Mouse (Mus musculus) embryonic facial prominence, embryonic 15.5 days (tissue): Measurements from ENCODE around the gene Pilrb2. TPM values are rescaled to one million over a fixed set of nuclear protein-coding genes. Genes with fewer than 3 reads are reported as not detected.
"Not testable (repeated sequence)": the region's sequence is repeated elsewhere in the genome, so short reads cannot be mapped to it uniquely, and the experiment has no call there.

Experiments
- ATAC-seq: fragments of 200-750 bp; cut with Nextera tagmentation; 2 replicates; pipeline ENCODE4 v1.8.0; 2017; ENCODE audit warnings: low read depth, moderate TSS enrichment; ENCODE audit not compliant: insufficient number of reproducible peaks, low FRiP score, low TSS enrichment
- H3K27ac ChIP-seq: fragments of 300-500 bp; sonication (generic); replicated peaks from 2 replicates; pipeline ENCODE4 v1.5.1; 2015; ENCODE audit warnings: mild to moderate bottlenecking, inconsistent platforms
- H3K27me3 ChIP-seq: fragments of 300-500 bp; sonication (generic); 2 replicates; pipeline ENCODE4 v1.6.1; 2015; ENCODE audit warnings: inconsistent platforms
- H3K36me3 ChIP-seq: fragments of 300-500 bp; sonication (generic); 2 replicates; pipeline ENCODE4 v1.6.1; 2015; ENCODE audit warnings: mild to moderate bottlenecking, inconsistent platforms
- H3K4me1 ChIP-seq: fragments of 300-500 bp; sonication (generic); 2 replicates; pipeline ENCODE4 v1.6.1; 2015; ENCODE audit warnings: inconsistent platforms
- H3K4me2 ChIP-seq: fragments of 300-500 bp; sonication (generic); replicated peaks from 2 replicates; pipeline ENCODE4 v1.6.1; 2015; ENCODE audit warnings: mild to moderate bottlenecking, inconsistent platforms
- H3K4me3 ChIP-seq: fragments of 300-500 bp; sonication (generic); replicated peaks from 2 replicates; pipeline ENCODE4 v1.5.1; 2015; ENCODE audit warnings: mild to moderate bottlenecking, inconsistent platforms
- H3K9ac ChIP-seq: fragments of 300-500 bp; sonication (generic); 2 replicates; pipeline ENCODE4 v1.6.1; 2015; ENCODE audit warnings: inconsistent platforms
- H3K9me3 ChIP-seq: fragments of 300-500 bp; sonication (generic); replicated peaks from 2 replicates; pipeline ENCODE4 v1.6.1; 2016; ENCODE audit warnings: inconsistent platforms
- WGBS: fragments of 180-500 bp; shearing (Covaris S2); methylation state at CpG from one replicate; pipeline ENCODE4 v1.1.7; 2015; 5-methylcytosine and 5-hydroxymethylcytosine counted together
- polyA plus RNA-seq: library from polyadenylated mRNA; unstranded; fragments of >200 nt; fragmentation: Nextera tagmentation; extraction: Ambion mirVana; gene quantifications from 2 replicates; pipeline ENCODE4 v1.2.1, GENCODE M21; 2015

Pilrb2 gene
- polyA plus RNA-seq, 1 experiment from 2014 or later: 0.39 TPM

GRCm38 (mm10) chr5:137872381-137872702 is 727 bp upstream of the Pilrb2 start:
- H3K36me3 ChIP-seq, H3K27me3 ChIP-seq, H3K27ac ChIP-seq, H3K9ac ChIP-seq, H3K4me1 ChIP-seq, H3K4me3 ChIP-seq, H3K9me3 ChIP-seq, H3K4me2 ChIP-seq, ATAC-seq: not testable (repeated sequence)
- 27% methylated on average over 1 of the region's 1 CpGs for WGBS

DNA sequence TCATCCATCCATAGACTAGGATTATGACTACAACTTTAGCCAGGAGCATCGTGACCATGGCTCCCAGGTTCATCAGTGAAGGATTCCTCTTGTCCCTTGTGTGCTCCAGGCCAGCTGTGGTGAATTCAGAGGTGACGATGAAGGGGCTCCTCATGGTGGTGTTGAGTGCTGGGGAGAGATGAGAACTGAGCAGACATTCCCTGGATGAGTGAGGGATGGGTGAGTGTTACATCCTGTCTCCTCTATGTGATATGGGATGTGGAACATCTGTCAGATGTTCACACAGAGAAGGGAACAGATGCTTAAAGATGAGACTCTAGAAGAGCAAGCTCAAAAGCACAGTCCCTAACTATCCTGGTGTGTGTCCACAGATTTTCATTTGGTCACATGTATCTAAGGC is 3.0 kb downstream of the Pilrb2 start:
- not testable (repeated sequence) for H3K4me2 ChIP-seq, H3K36me3 ChIP-seq, H3K27me3 ChIP-seq, H3K27ac ChIP-seq, H3K4me3 ChIP-seq, H3K9ac ChIP-seq, H3K4me1 ChIP-seq, H3K9me3 ChIP-seq, ATAC-seq
- WGBS: 73% methylated on average over 2 of the region's 2 CpGs

- not testable (repeated sequence) for H3K9me3 ChIP-seq, H3K27me3 ChIP-seq, H3K4me2 ChIP-seq, ATAC-seq, H3K36me3 ChIP-seq, H3K4me1 ChIP-seq, H3K27ac ChIP-seq, H3K4me3 ChIP-seq, H3K9ac ChIP-seq
- 69% methylated on average over 1 of the region's 1 CpGs for WGBS
These were observed 7.6 kb downstream of the Pilrb2 start for GRCm38 (mm10) chr5:137864008-137864407.

- H3K4me2 ChIP-seq, ATAC-seq, H3K4me3 ChIP-seq, H3K27ac ChIP-seq, H3K36me3 ChIP-seq, H3K4me1 ChIP-seq, H3K9me3 ChIP-seq, H3K27me3 ChIP-seq, H3K9ac ChIP-seq: not testable (repeated sequence)
- WGBS: 73% methylated on average over 2 of the region's 2 CpGs
These were observed 13.5 kb downstream of the Pilrb2 start, which contains the start of gene Pilrb1 for GRCm38 (mm10) chr5:137857960-137858710. Gene Pilrb1 (minus strand): TSS chr5:137858106.

DNA sequence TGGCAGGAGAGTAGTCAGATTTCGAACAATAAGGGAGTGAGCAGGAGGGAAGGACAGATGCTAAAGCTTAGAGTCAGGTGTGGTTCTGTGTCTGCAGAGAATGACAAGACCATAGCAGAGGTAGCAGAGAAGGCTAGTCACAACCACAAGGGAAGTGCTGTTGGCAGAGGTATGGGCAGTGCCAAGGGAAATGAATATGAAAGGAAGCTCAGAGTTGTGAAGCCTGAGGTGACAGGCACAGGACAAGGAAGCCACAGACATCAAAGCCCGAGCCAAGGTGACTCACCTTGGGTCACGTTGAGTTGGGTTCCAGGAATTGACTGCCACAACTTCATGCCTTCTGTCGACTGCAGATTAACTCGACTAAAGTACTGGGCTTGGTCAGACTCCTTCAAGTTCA is 14.7 kb downstream of the Pilrb2 start:
- not testable (repeated sequence) for H3K9me3 ChIP-seq, H3K9ac ChIP-seq, H3K4me2 ChIP-seq, H3K27me3 ChIP-seq, H3K4me1 ChIP-seq, H3K4me3 ChIP-seq, ATAC-seq, H3K36me3 ChIP-seq, H3K27ac ChIP-seq
- WGBS: 71% methylated on average over 5 of the region's 5 CpGs

DNA sequence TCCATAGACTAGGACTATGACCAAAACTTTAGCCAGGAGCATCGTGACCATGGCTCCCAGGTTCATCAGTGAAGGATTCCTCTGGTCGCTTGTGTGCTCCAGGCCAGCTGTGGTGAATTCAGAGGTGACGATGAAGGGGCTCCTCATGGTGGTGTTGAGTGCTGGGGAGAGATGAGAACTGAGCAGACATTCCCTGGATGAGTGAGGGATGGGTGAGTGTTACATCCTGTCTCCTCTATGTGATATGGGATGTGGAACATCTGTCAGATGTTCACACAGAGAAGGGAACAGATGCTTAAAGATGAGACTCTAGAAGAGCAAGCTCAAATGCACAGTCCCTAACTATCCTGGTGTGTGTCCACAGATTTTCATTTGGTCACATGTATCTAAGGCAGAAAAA is 16.7 kb downstream of the Pilrb2 start:
- H3K9me3 ChIP-seq, H3K27me3 ChIP-seq, H3K9ac ChIP-seq, H3K4me1 ChIP-seq, H3K27ac ChIP-seq, H3K4me2 ChIP-seq, H3K36me3 ChIP-seq, H3K4me3 ChIP-seq, ATAC-seq: not testable (repeated sequence)
- 70% methylated on average over 3 of the region's 3 CpGs for WGBS

DNA sequence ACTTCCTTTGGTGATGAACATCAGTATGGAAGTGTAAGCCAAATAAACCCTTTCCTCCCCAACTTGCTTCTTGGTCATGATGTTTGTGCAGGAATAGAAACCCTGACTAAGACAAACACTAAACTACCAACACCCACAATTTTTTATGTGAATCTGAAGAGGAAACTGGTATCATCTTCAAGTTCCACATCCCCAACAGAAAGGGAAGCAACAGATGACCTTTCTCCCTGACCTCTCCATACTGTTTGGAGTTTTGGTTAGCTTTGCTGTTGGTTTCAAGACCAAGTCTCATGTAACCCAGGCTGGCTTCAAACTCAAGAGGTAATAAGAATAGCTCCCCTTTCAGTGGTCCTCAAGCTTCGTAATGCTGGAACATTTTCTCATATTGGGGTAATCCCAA is 21.3 kb downstream of the Pilrb2 start:
- 80% methylated on average over 1 of the region's 1 CpGs for WGBS
- H3K4me2 ChIP-seq, H3K9ac ChIP-seq, H3K36me3 ChIP-seq, ATAC-seq, H3K4me1 ChIP-seq, H3K9me3 ChIP-seq, H3K27me3 ChIP-seq, H3K27ac ChIP-seq, H3K4me3 ChIP-seq: not testable (repeated sequence)

DNA sequence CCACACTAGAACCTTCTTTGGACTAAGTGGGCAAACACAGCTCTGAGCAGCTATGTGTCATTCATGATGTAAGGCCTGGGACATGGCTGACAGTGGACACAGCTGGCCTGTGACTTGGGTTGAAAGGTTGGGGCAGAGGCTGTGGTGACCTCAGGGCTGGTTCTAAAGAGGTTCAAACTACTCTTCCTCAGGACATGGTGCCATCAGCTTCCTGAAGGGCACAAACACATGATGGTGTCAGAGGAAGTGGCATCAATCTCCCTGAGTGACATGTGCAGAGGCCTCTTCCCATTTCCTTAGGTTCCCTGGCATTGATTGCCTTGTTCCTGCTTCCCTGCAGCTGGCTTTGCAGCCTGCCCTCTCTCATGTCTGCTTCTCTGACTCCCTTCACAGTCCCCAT is 34.5 kb downstream of the Pilrb2 start:
- not testable (repeated sequence) for H3K27me3 ChIP-seq, H3K27ac ChIP-seq, H3K4me2 ChIP-seq, ATAC-seq, H3K9ac ChIP-seq, H3K9me3 ChIP-seq, H3K4me1 ChIP-seq, H3K36me3 ChIP-seq, H3K4me3 ChIP-seq

- no peak overlapping the region for H3K4me2 ChIP-seq
These were observed 35.0 kb downstream of the Pilrb2 start for GRCm38 (mm10) chr5:137836611-137837010.

GRCm38 (mm10) chr5:137835966-137836520 is 35.6 kb downstream of the Pilrb2 start, which contains the start of gene Pilra:
Gene Pilra (minus strand): TSS chr5:137836281.
- H3K9me3 ChIP-seq, H3K4me2 ChIP-seq, ATAC-seq, H3K4me1 ChIP-seq, H3K36me3 ChIP-seq, H3K4me3 ChIP-seq, H3K27me3 ChIP-seq, H3K27ac ChIP-seq, H3K9ac ChIP-seq: not testable (repeated sequence)
- 73% methylated on average over 2 of the region's 2 CpGs for WGBS

More at GRCm38 (mm10) chr5:137836611-137837010, 35.0 kb downstream of the Pilrb2 start:
- no peak overlapping the region for H3K27ac ChIP-seq
- no peak overlapping the region for H3K4me3 ChIP-seq
- H3K4me1 ChIP-seq: no peaks in the 10 kb centered on the region
- H3K9ac ChIP-seq: no peak overlapping the region
- H3K27me3 ChIP-seq: no peaks in the 10 kb centered on the region
- ATAC-seq: no peak
- H3K9me3 ChIP-seq: no peaks in the 10 kb centered on the region
- no peaks in the 10 kb centered on the region for H3K36me3 ChIP-seq

DNA sequence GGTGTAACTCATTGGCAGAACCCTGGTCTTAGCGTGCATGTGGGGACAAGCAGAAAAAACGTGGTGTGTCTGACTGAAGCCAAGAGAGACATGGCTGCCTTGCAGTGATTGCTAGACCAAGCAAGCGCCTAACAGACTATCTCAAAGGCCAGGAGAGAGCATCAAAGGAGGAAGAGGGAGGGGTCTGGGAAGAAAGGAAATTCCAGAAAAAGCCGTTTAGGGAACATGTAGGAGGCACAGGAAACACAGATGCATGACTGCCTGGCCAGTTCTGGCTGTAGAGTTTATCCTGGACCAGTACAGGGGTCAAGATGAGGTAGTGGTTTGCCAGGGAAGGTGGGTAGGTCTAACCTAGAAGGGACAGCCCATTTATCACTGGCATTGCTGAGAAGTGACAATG is 38.1 kb downstream of the Pilrb2 start:
- ATAC-seq: no peak
- Histone ChIP-seq H3K9me3 (no peaks in the 10 kb centered on the region), H3K27me3 (no peaks in the 10 kb centered on the region), H3K4me2 (no peak overlapping the region), H3K9ac (no peak overlapping the region), H3K4me3 (no peak overlapping the region), H3K36me3 (no peaks in the 10 kb centered on the region), H3K27ac (no peak overlapping the region), H3K4me1 (no peaks in the 10 kb centered on the region)
- 38% methylated on average over 4 of the region's 4 CpGs for WGBS

DNA sequence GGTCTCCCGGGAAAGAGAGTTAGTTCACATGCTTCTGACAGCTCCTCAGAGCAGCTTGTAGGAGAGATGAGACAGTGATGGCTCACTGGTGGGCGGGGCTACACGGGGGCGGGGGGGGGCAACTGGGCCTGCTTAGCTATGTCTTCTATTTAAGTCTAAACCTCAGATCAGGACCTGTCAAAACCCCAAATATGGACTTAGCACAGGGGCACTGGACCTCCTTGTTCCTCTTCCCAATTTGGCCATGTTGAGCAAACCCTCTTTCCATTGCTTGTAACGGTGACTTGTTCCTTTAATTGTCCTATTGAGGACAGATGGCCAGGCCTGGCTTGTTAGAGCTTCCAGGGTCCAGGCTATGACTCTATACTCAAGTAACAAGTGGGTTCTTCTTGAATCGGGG is 40.1 kb downstream of the Pilrb2 start:
- Histone ChIP-seq H3K9me3 (no peaks in the 10 kb centered on the region), H3K4me3 (no peak overlapping the region), H3K4me2 (no peak overlapping the region), H3K4me1 (no peaks in the 10 kb centered on the region), H3K27me3 (no peaks in the 10 kb centered on the region), H3K9ac (no peak overlapping the region), H3K27ac (no peak overlapping the region), H3K36me3 (no peaks in the 10 kb centered on the region)
- ATAC-seq: no peak
- WGBS: 80% methylated on average over 6 of the region's 6 CpGs
